Mouse (Mus musculus): ENCODE results near the gene Rasa3. TPM values are rescaled to one million over a fixed set of nuclear protein-coding genes. Genes with fewer than 3 reads are reported as not detected.

The Rasa3 gene
- polyA plus RNA-seq, 1 experiment from 2014 or later, result 39.3 TPM

- no peak overlapping the region for H3K4me3 ChIP-seq (replicated peaks)
- H3K4me1 ChIP-seq, result peaks cover 20% of the 10 kb centered on the region
- 88% methylated on average over 8 of the region's 8 CpGs for WGBS
- H3K4me2 ChIP-seq, result no peak overlapping the region
- H3K27me3 ChIP-seq (replicated peaks), result no peaks in the 10 kb centered on the region
- no peak overlapping the region for H3K27ac ChIP-seq (replicated peaks)
- no peak overlapping the region for H3K9ac ChIP-seq (replicated peaks)
- no peaks in the 10 kb centered on the region for H3K9me3 ChIP-seq (replicated peaks)
- no peaks in the 10 kb centered on the region for H3K36me3 ChIP-seq
- no peak for ATAC-seq (ENCODE audit: low FRiP score)
These were observed 11.5 kb downstream of the Rasa3 start for GRCm38 (mm10) chr8:13665944-13666343.

DNA sequence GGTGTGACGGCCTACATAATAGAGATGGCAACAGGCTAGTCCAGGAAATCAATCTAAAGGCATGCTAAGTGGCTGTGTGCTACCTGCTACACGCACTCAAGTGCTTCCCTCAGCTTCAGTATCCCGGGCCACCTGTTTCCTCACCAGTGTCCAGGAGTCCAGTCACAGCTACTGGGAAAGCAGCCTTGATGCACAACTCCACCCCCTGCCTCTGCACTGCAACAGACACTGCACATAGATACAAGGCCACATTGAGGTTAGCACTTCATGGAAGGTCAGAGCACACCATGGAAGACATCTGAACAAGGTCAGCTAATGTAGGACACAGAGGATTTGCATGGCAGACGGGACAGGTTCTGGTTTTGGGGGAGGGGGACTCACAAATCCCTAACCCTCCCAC is 11.9 kb downstream of the Rasa3 start:
- Histone ChIP-seq H3K9me3 (replicated peaks) (no peaks in the 10 kb centered on the region), H3K4me1 (peaks cover 16% of the 10 kb centered on the region), H3K9ac (replicated peaks) (no peak overlapping the region), H3K4me3 (replicated peaks) (no peak overlapping the region), H3K27me3 (replicated peaks) (no peaks in the 10 kb centered on the region), H3K36me3 (no peaks in the 10 kb centered on the region), H3K4me2 (no peak overlapping the region), H3K27ac (replicated peaks) (no peak overlapping the region)
- WGBS, result 88% methylated on average over 4 of the region's 4 CpGs
- no peak for ATAC-seq (ENCODE audit: low FRiP score)

GRCm38 (mm10) chr8:13664711-13665210 is 12.6 kb downstream of the Rasa3 start:
- no peaks in the 10 kb centered on the region for H3K9me3 ChIP-seq (replicated peaks)
- no peaks in the 10 kb centered on the region for H3K27me3 ChIP-seq (replicated peaks)
- H3K9ac ChIP-seq (replicated peaks), result no peak overlapping the region
- 92% methylated on average over 6 of the region's 6 CpGs for WGBS
- H3K4me1 ChIP-seq, result peaks cover 15% of the 10 kb centered on the region
- H3K27ac ChIP-seq (replicated peaks), result no peak overlapping the region
- H3K4me2 ChIP-seq, result no peak overlapping the region
- no peaks in the 10 kb centered on the region for H3K36me3 ChIP-seq
- ATAC-seq (ENCODE audit: low FRiP score), result no peak
- no peak overlapping the region for H3K4me3 ChIP-seq (replicated peaks)

DNA sequence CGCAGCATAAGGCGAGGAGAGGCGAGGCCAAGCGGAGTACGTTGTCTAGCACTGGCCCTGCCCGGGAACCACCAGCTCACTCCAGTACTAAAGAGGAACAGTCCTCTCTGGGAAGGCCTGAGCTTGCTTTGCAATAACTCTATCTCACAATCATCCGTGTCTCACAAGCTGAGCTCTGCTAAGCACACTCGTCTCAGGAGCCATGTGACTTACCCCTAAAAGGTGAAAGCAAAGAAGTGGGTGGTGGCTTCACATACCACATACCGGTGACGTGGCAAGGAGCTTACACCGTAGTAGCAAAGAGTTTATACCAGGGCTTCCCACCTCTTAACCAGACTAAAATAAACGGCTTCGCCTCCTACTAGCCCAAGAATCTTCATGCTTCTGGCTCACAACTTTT is 17.1 kb downstream of the Rasa3 start:
- WGBS, result 93% methylated on average over 13 of the region's 13 CpGs
- peaks cover 23% of the 10 kb centered on the region for H3K4me1 ChIP-seq
- no peak overlapping the region for H3K4me2 ChIP-seq
- no peaks in the 10 kb centered on the region for H3K36me3 ChIP-seq
- H3K27ac ChIP-seq (replicated peaks), result no peak overlapping the region
- ATAC-seq (ENCODE audit: low FRiP score), result no peak
- H3K27me3 ChIP-seq (replicated peaks), result no peaks in the 10 kb centered on the region
- H3K9ac ChIP-seq (replicated peaks), result no peak overlapping the region
- no peak overlapping the region for H3K4me3 ChIP-seq (replicated peaks)
- H3K9me3 ChIP-seq (replicated peaks), result no peaks in the 10 kb centered on the region

- peaks cover 29% of the 10 kb centered on the region for H3K4me1 ChIP-seq
- H3K4me3 ChIP-seq (replicated peaks), result no peak overlapping the region
- no peak overlapping the region for H3K9ac ChIP-seq (replicated peaks)
- no peaks in the 10 kb centered on the region for H3K27me3 ChIP-seq (replicated peaks)
- H3K9me3 ChIP-seq (replicated peaks), result no peaks in the 10 kb centered on the region
- 63% methylated on average over 12 of the region's 12 CpGs for WGBS
- no peak overlapping the region for H3K4me2 ChIP-seq
- no peak for ATAC-seq (ENCODE audit: low FRiP score)
- H3K36me3 ChIP-seq, result no peaks in the 10 kb centered on the region
- peak overlapping the region; percentile 58 for H3K27ac ChIP-seq (replicated peaks)
These were observed 19.9 kb downstream of the Rasa3 start for GRCm38 (mm10) chr8:13657479-13657878.

DNA sequence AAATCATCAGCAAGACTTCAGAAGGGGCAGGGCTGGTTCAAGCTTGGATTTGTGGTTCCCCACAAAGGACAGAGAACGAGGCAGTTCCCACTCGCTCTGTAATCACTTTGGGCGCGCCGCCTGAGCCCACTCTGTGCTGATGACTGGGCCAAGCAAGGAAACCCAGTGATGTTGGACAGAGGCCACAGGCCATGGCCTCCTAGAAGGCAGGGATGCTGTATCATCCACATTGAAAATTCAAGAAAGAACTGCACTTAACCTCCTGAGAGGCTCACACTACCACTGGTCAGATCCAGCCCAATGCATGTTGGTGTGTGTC is 22.4 kb downstream of the Rasa3 start:
- no peaks in the 10 kb centered on the region for H3K27me3 ChIP-seq (replicated peaks)
- H3K9ac ChIP-seq (replicated peaks), result no peak overlapping the region
- no peaks in the 10 kb centered on the region for H3K9me3 ChIP-seq (replicated peaks)
- H3K4me3 ChIP-seq (replicated peaks), result no peak overlapping the region
- no peak overlapping the region for H3K4me2 ChIP-seq
- 87% methylated on average over 5 of the region's 5 CpGs for WGBS
- H3K4me1 ChIP-seq, result peaks cover 33% of the 10 kb centered on the region
- no peak for ATAC-seq (ENCODE audit: low FRiP score)
- H3K27ac ChIP-seq (replicated peaks), result no peak overlapping the region
- no peaks in the 10 kb centered on the region for H3K36me3 ChIP-seq

DNA sequence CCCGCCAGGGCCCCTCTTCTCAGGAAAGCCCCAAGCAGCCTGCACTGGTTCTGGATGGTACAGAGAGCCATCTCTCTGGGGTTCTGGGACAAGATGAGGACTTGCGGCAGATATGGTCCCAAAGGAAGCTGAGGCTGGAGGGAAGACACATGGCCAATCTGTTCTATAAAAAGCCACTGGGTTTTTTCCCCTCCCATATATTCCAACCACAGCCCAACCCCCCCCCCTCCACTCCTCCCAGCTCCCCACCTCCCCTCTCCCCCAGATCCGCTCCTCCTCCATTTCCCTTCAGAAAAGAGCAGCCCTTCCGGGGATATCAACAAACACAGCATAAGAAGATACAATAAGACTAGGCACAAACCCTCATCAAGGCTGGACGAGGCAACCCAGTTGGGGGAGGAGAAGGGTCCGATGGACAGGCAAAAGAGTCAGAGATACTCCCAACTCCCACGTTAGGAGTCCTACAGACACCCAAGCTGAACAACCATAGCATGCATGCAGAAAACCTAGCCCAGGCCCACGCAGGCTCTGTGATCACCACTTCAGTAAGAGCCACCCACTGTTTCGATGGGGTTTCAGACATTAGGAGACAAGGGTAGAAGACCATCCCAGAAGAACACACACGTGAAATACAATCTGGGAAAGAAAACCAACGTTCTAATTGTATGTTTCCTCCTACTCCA is 22.9 kb downstream of the Rasa3 start:
- ATAC-seq (ENCODE audit: low FRiP score), result no peak
- Histone ChIP-seq H3K9me3 (replicated peaks) (no peaks in the 10 kb centered on the region), H3K9ac (replicated peaks) (no peak overlapping the region), H3K27ac (replicated peaks) (no peak overlapping the region), H3K4me3 (replicated peaks) (no peak overlapping the region), H3K27me3 (replicated peaks) (no peaks in the 10 kb centered on the region), H3K4me2 (no peak overlapping the region), H3K36me3 (no peaks in the 10 kb centered on the region), H3K4me1 (peaks cover 37% of the 10 kb centered on the region)
- 82% methylated on average over 11 of the region's 11 CpGs for WGBS

GRCm38 (mm10) chr8:13650541-13651191 is 26.7 kb downstream of the Rasa3 start:
- ATAC-seq (ENCODE audit: low FRiP score), result no peak
- no peaks in the 10 kb centered on the region for H3K27me3 ChIP-seq (replicated peaks)
- peaks cover 43% of the 10 kb centered on the region for H3K4me1 ChIP-seq
- WGBS, result 92% methylated on average over 11 of the region's 11 CpGs
- no peaks in the 10 kb centered on the region for H3K36me3 ChIP-seq
- no peak overlapping the region for H3K9ac ChIP-seq (replicated peaks)
- no peak overlapping the region for H3K4me3 ChIP-seq (replicated peaks)
- no peak overlapping the region for H3K4me2 ChIP-seq
- H3K27ac ChIP-seq (replicated peaks), result no peak overlapping the region
- no peaks in the 10 kb centered on the region for H3K9me3 ChIP-seq (replicated peaks)

- WGBS, result 6% methylated on average over 3 of the region's 3 CpGs
- H3K9ac ChIP-seq (replicated peaks), result no peak overlapping the region
- no peak for ATAC-seq (ENCODE audit: low FRiP score)
- H3K27ac ChIP-seq (replicated peaks), result peak overlapping the region; percentile 86
- H3K4me2 ChIP-seq, result no peak overlapping the region
- H3K4me3 ChIP-seq (replicated peaks), result no peak overlapping the region
- H3K36me3 ChIP-seq, result no peaks in the 10 kb centered on the region
- peaks cover 53% of the 10 kb centered on the region for H3K4me1 ChIP-seq
- H3K9me3 ChIP-seq (replicated peaks), result no peaks in the 10 kb centered on the region
- no peaks in the 10 kb centered on the region for H3K27me3 ChIP-seq (replicated peaks)
These were observed 28.3 kb downstream of the Rasa3 start for GRCm38 (mm10) chr8:13649154-13649515.

GRCm38 (mm10) chr8:13648377-13649153 is 28.8 kb downstream of the Rasa3 start:
- Histone ChIP-seq H3K27me3 (replicated peaks) (no peaks in the 10 kb centered on the region), H3K4me3 (replicated peaks) (no peak overlapping the region), H3K27ac (replicated peaks) (peak overlapping the region; percentile 86), H3K4me1 (peaks cover 57% of the 10 kb centered on the region), H3K9me3 (replicated peaks) (no peaks in the 10 kb centered on the region), H3K9ac (replicated peaks) (no peak overlapping the region), H3K4me2 (peak overlapping the region; percentile 19; the same call in 1 of the 2 replicates), H3K36me3 (no peaks in the 10 kb centered on the region)
- WGBS, result 12% methylated on average over 7 of the region's 7 CpGs
- peak; percentile 80 for ATAC-seq (ENCODE audit: low FRiP score)

DNA sequence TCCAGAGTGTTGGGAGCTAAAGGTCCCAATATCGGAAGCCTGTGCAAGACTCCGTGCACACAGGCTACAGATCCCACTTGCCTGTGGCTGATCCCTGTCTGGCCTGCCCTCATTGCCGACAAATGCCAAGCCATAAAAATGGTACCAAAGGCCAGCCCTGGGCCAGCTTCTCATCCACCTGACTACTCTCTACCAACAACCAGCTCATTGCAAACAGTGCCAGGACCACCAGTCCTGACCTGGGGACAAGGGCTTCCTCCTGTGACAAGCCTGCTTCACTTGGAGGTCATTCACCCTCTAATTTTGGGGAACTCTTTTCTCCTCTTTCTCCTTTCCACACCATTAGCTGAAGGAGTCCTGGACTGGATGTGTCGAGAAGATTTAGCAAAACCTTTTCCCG is 29.8 kb downstream of the Rasa3 start:
- H3K4me1 ChIP-seq, result peaks cover 66% of the 10 kb centered on the region
- 70% methylated on average over 5 of the region's 5 CpGs for WGBS

More for the DNA sequence above, 29.8 kb downstream of the Rasa3 start:
- Histone ChIP-seq H3K4me3 (replicated peaks) (no peak overlapping the region), H3K27me3 (replicated peaks) (no peaks in the 10 kb centered on the region), H3K9me3 (replicated peaks) (no peaks in the 10 kb centered on the region), H3K4me2 (no peak overlapping the region), H3K9ac (replicated peaks) (no peak overlapping the region), H3K27ac (replicated peaks) (no peak overlapping the region; the same call in 1 of the 2 replicates), H3K36me3 (no peaks in the 10 kb centered on the region)
- no peak for ATAC-seq (ENCODE audit: low FRiP score)
